Mouse (Mus musculus): ENCODE measurements around the gene Mmd2. TPM values are rescaled to one million over a fixed set of nuclear protein-coding genes. Genes with fewer than 3 reads are reported as not detected.

Gene Mmd2
- polyA plus RNA-seq, 1 experiment from 2014 or later, result 22.0 TPM

GRCm38 (mm10) chr5:142604379-142604778, 4.2 kb downstream of the Mmd2 start:
- Histone ChIP-seq H3K36me3 (no peaks in the 10 kb centered on the region), H3K9ac (replicated peaks) (no peak overlapping the region), H3K4me2 (replicated peaks) (no peak overlapping the region), H3K4me1 (replicated peaks) (peaks cover 20% of the 10 kb centered on the region), H3K9me3 (no peaks in the 10 kb centered on the region), H3K27me3 (peaks cover 10% of the 10 kb centered on the region; the same call in 1 of the 2 replicates), H3K27ac (no peak overlapping the region), H3K4me3 (replicated peaks) (no peak overlapping the region)
- WGBS, result 77% methylated on average over 7 of the region's 7 CpGs
- ATAC-seq, result no peak

GRCm38 (mm10) chr5:142597648-142598390, 10.8 kb downstream of the Mmd2 start:
- ATAC-seq, result no peak
- no peak overlapping the region for H3K4me2 ChIP-seq (replicated peaks)

GRCm38 (mm10) chr5:142596723-142597122, 11.9 kb downstream of the Mmd2 start:
- no peak for ATAC-seq
- 90% methylated on average over 6 of the region's 6 CpGs for WGBS
- no peaks in the 10 kb centered on the region for H3K4me1 ChIP-seq (replicated peaks)
- H3K9ac ChIP-seq (replicated peaks), result no peak overlapping the region
- H3K27ac ChIP-seq, result no peak overlapping the region
- H3K4me3 ChIP-seq (replicated peaks), result no peak overlapping the region
- H3K9me3 ChIP-seq, result no peaks in the 10 kb centered on the region
- no peaks in the 10 kb centered on the region for H3K27me3 ChIP-seq
- no peaks in the 10 kb centered on the region for H3K36me3 ChIP-seq
- no peak overlapping the region for H3K4me2 ChIP-seq (replicated peaks)

More at GRCm38 (mm10) chr5:142597648-142598390, 10.8 kb downstream of the Mmd2 start:
- Histone ChIP-seq H3K36me3 (no peaks in the 10 kb centered on the region), H3K27me3 (no peaks in the 10 kb centered on the region), H3K4me3 (replicated peaks) (no peak overlapping the region), H3K27ac (no peak overlapping the region), H3K9ac (replicated peaks) (no peak overlapping the region), H3K4me1 (replicated peaks) (0 out of 2 replicates have a peak, but pooled peaks cover 3% of the 10 kb centered on the region), H3K9me3 (no peaks in the 10 kb centered on the region)
- 85% methylated on average over 6 of the region's 6 CpGs for WGBS

GRCm38 (mm10) chr5:142595698-142596097, 12.9 kb downstream of the Mmd2 start:
- Histone ChIP-seq H3K4me1 (replicated peaks) (peaks cover 3% of the 10 kb centered on the region; the same call in 1 of the 2 replicates), H3K9ac (replicated peaks) (no peak overlapping the region), H3K9me3 (no peaks in the 10 kb centered on the region), H3K36me3 (no peaks in the 10 kb centered on the region), H3K4me2 (replicated peaks) (no peak overlapping the region), H3K27ac (no peak overlapping the region), H3K27me3 (no peaks in the 10 kb centered on the region), H3K4me3 (replicated peaks) (no peak overlapping the region)
- 70% methylated on average over 3 of the region's 3 CpGs for WGBS
- no peak for ATAC-seq

- H3K27me3 ChIP-seq, result no peaks in the 10 kb centered on the region
- no peak overlapping the region for H3K4me2 ChIP-seq (replicated peaks)
- no peak overlapping the region for H3K9ac ChIP-seq (replicated peaks)
- WGBS, result 40% methylated on average over 6 of the region's 6 CpGs
- H3K4me1 ChIP-seq (replicated peaks), result peaks cover 12% of the 10 kb centered on the region
- no peaks in the 10 kb centered on the region for H3K36me3 ChIP-seq
- no peak overlapping the region for H3K4me3 ChIP-seq (replicated peaks)
- ATAC-seq, result peak; percentile 60
- H3K9me3 ChIP-seq, result no peaks in the 10 kb centered on the region
- H3K27ac ChIP-seq, result peak overlapping the region; percentile 85
These were observed 17.5 kb downstream of the Mmd2 start for GRCm38 (mm10) chr5:142590953-142591616.

- Histone ChIP-seq H3K4me2 (replicated peaks) (peak overlapping the region; percentile 27), H3K27me3 (0 out of 2 replicates have a peak, but pooled peaks cover 5% of the 10 kb centered on the region), H3K4me1 (replicated peaks) (peaks cover 15% of the 10 kb centered on the region), H3K9me3 (no peaks in the 10 kb centered on the region), H3K4me3 (replicated peaks) (no peak overlapping the region), H3K9ac (replicated peaks) (no peak overlapping the region), H3K36me3 (0 out of 2 replicates have a peak, but pooled peaks cover 2% of the 10 kb centered on the region), H3K27ac (peak overlapping the region; percentile 78)
- 31% methylated on average over 14 of the region's 14 CpGs for WGBS
- ATAC-seq, result peak; percentile 92
These were observed 24.9 kb downstream of the Mmd2 start for GRCm38 (mm10) chr5:142583616-142584126.

GRCm38 (mm10) chr5:142581517-142581916, 27.1 kb downstream of the Mmd2 start:
- Histone ChIP-seq H3K4me2 (replicated peaks) (no peak overlapping the region), H3K9ac (replicated peaks) (no peak overlapping the region), H3K27me3 (0 out of 2 replicates have a peak, but pooled peaks cover 5% of the 10 kb centered on the region), H3K36me3 (0 out of 2 replicates have a peak, but pooled peaks cover 5% of the 10 kb centered on the region), H3K4me1 (replicated peaks) (peaks cover 15% of the 10 kb centered on the region), H3K27ac (no peak overlapping the region), H3K4me3 (replicated peaks) (no peak overlapping the region), H3K9me3 (no peaks in the 10 kb centered on the region)
- WGBS, result 18% methylated on average over 5 of the region's 5 CpGs
- ATAC-seq, result peak; percentile 35

GRCm38 (mm10) chr5:142578192-142578591, 30.4 kb downstream of the Mmd2 start:
- Histone ChIP-seq H3K9me3 (no peaks in the 10 kb centered on the region), H3K4me1 (replicated peaks) (peaks cover 4% of the 10 kb centered on the region; the same call in 1 of the 2 replicates), H3K36me3 (0 out of 2 replicates have a peak, but pooled peaks cover 5% of the 10 kb centered on the region), H3K27me3 (0 out of 2 replicates have a peak, but pooled peaks cover 5% of the 10 kb centered on the region), H3K4me3 (replicated peaks) (no peak overlapping the region), H3K9ac (replicated peaks) (no peak overlapping the region), H3K27ac (no peak overlapping the region), H3K4me2 (replicated peaks) (no peak overlapping the region)
- 89% methylated on average over 10 of the region's 10 CpGs for WGBS
- no peak for ATAC-seq

GRCm38 (mm10) chr5:142576832-142577231, 31.8 kb downstream of the Mmd2 start:
- 88% methylated on average over 7 of the region's 7 CpGs for WGBS
- no peak overlapping the region for H3K27ac ChIP-seq

GRCm38 (mm10) chr5:142574323-142575057, 34.1 kb downstream of the Mmd2 start:
- 0 out of 2 replicates have a peak, but pooled peaks have one; percentile 34 for ATAC-seq
- H3K27me3 ChIP-seq, result no peaks in the 10 kb centered on the region
- no peak overlapping the region for H3K4me2 ChIP-seq (replicated peaks)
- no peaks in the 10 kb centered on the region for H3K9me3 ChIP-seq
- peaks cover 3% of the 10 kb centered on the region; the same call in 1 of the 2 replicates for H3K4me1 ChIP-seq (replicated peaks)
- peaks cover 12% of the 10 kb centered on the region; the same call in 1 of the 2 replicates for H3K36me3 ChIP-seq
- no peak overlapping the region; the same call in 1 of the 2 replicates for H3K27ac ChIP-seq
- no peak overlapping the region for H3K4me3 ChIP-seq (replicated peaks)
- 70% methylated on average over 8 of the region's 8 CpGs for WGBS
- no peak overlapping the region for H3K9ac ChIP-seq (replicated peaks)

More at GRCm38 (mm10) chr5:142576832-142577231, 31.8 kb downstream of the Mmd2 start:
- Histone ChIP-seq H3K9me3 (no peaks in the 10 kb centered on the region), H3K4me2 (replicated peaks) (no peak overlapping the region), H3K4me1 (replicated peaks) (peaks cover 3% of the 10 kb centered on the region; the same call in 1 of the 2 replicates), H3K9ac (replicated peaks) (no peak overlapping the region), H3K27me3 (0 out of 2 replicates have a peak, but pooled peaks cover 5% of the 10 kb centered on the region), H3K36me3 (peaks cover 12% of the 10 kb centered on the region; the same call in 1 of the 2 replicates), H3K4me3 (replicated peaks) (no peak overlapping the region)
- ATAC-seq, result no peak

- H3K27ac ChIP-seq, result no peak overlapping the region
- peaks cover 8% of the 10 kb centered on the region; the same call in 1 of the 2 replicates for H3K9me3 ChIP-seq
- no peak overlapping the region for H3K4me2 ChIP-seq (replicated peaks)
- no peak overlapping the region for H3K4me3 ChIP-seq (replicated peaks)
- H3K27me3 ChIP-seq, result no peaks in the 10 kb centered on the region
- H3K36me3 ChIP-seq, result peaks cover 18% of the 10 kb centered on the region
- WGBS, result 82% methylated on average over 1 of the region's 1 CpGs
- H3K9ac ChIP-seq (replicated peaks), result no peak overlapping the region
- H3K4me1 ChIP-seq (replicated peaks), result no peaks in the 10 kb centered on the region
- ATAC-seq, result no peak
These were observed 44.0 kb downstream of the Mmd2 start for GRCm38 (mm10) chr5:142564606-142565005.
